Mouse (Mus musculus): ENCODE results near the gene Ldah. TPM values are rescaled to one million over a fixed set of nuclear protein-coding genes. Genes with fewer than 3 reads are reported as not detected.
A peak's percentile ranks its signal among the peaks of the same experiment; 100 is the strongest.

Ldah gene
- total RNA-seq, 2 experiments from 2014 or later = 26.3 to 27.0 TPM

DNA sequence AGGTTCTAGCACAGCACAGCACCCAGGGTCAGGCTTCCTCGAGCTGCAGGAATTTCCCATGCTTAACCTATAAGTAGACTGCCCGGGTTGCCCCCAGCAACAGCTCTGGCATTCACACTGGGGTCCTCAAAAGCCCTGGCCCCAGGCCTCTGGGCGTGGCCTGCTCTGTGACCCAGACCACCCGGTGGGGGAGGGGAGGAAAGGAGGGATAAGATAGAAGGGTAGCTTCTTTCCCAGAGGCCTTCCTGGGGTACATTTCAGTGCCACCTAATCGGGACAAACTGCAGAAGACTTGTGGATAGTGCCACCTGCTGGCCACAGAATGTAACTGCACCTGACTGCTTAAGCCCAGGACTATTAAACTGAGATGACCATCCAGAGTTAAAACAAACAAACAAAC lies 98.5 kb downstream of the Ldah start:
- no peak for DNase-seq (ENCODE audit: low spot score)
- intact Hi-C loops (cut with DNase I) = loop anchor here (1.0 kb wide), 2 partner anchors 247 to 315 kb away; no protein-coding TSS in a partner anchor

DNA sequence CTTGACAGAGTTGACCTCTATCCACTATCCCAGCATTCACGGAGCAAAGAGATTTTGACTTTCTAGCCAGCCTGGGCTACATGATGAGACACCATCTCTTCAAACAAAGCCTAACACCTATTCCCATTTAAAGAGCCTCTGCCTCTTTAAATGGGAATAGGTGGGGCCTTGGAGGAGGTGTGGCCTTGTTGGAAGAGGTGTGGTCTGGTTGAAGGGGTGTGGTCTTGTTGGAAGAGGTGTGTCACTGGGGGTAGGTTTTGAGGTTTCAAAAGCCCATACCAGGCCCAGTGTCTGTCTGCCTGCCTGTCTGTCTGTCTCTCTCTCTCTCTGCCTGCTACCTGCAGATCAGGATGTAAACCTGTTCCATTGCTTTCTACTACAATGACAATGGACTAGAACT lies 99.0 kb downstream of the Ldah start:
- DNase-seq (ENCODE audit: low spot score) = no peak
- intact Hi-C loops (cut with DNase I) = loop anchor here (1.0 kb wide), 2 partner anchors 248 to 316 kb away; no protein-coding TSS in a partner anchor

DNA sequence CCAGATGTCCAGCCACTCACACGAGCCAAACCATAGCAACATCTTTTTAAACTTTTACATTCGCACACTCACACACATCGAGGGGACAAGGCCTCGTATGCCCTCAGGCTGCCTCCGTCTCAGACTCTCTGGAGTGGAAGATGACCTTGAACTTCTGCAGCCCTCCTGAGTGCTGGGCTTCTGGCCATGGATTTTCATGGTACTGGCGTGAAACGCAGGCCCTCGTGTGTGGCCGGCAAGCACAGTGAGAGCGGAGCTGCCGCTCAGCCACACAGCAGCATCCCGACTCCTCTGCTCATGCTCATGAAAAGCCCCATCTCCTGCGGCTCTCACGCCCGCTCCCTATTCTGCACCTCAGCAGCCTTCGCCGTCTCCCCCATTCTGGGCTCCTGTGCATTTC lies 103.1 kb downstream of the Ldah start:
- intact Hi-C loops (cut with DNase I) = loop anchor here (10.0 kb wide), 1 partner anchor 574 kb away; no protein-coding TSS in a partner anchor
- no peak for DNase-seq (ENCODE audit: low spot score)

DNA sequence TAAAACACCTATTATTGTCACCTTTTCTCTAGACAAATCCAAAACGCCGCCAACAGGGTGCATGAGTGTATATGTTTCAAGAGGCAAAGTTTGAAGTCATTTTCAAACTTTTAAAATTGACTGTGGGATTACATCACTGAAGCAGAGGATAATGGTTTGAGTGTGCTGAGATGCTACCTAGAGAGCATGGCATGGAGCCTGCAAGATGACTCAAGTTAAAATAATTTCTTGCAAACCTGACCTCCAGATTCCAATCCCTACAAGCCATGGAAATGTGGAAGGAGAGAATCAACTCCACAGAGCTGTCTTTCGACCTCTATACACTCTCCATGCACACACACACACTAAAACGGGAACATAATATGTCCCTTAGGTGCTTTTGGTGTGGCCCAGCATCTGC lies 104.4 kb downstream of the Ldah start:
- intact Hi-C loops (cut with DNase I) = loop anchor here (10.0 kb wide), 1 partner anchor 573 kb away; no protein-coding TSS in a partner anchor
- no peak for DNase-seq (ENCODE audit: low spot score)

DNA sequence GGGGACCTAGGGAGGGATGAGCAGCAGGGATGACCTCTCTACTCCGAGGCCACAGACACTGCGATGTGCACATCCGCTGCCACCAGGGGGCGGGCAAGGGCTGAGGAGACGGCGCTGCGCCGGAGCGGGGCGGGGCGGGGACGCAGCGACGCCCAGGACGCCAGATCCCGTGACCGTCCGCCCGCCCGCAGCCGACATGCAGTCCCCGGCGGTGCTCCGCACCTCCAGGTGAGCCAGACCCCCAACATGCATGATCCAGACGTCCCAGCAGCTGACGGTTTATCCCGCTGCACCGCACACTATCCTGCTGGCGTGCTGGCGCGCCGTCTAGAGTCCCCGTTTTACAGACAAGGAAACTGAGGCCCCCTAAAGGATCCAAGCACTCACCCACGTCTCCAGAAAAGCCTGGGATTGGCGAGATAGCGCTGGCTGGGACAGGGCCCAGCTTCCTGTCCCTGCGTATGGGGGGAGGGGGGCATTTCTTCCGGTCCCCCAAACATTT lies 105.4 kb downstream of the Ldah start, which contains the start of gene Hs1bp3:
Gene Hs1bp3 (plus strand): TSS at position 163 of the 502 bp plus-strand sequence.
- intact Hi-C loops (cut with DNase I) = loop anchor here (10.0 kb wide), 1 partner anchor 571 kb away; no protein-coding TSS in a partner anchor
- peak; percentile 65 for DNase-seq (ENCODE audit: low spot score)

DNA sequence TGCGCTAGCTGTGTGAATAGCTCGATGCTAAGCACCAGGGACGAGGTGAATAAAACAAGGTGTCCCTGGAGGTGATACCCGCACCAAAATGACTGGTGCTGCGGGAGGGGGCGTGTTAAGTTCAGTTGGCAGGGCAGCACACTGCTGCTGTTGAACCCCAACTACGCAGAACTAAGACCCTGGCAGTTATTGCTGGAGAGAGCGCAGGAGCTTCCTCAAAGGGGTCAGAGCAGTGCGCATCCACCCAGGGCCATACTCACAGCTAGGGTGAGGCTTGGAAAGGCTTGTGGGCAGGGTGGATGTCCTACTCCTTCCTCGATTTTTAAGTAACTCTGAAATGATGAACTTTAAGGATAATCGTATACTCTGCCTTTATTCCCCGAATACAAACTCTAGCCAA lies 105.9 kb downstream of the Ldah start:
- intact Hi-C loops (cut with DNase I) = loop anchor here (10.0 kb wide), 1 partner anchor 571 kb away; no protein-coding TSS in a partner anchor
- no peak for DNase-seq (ENCODE audit: low spot score)

DNA sequence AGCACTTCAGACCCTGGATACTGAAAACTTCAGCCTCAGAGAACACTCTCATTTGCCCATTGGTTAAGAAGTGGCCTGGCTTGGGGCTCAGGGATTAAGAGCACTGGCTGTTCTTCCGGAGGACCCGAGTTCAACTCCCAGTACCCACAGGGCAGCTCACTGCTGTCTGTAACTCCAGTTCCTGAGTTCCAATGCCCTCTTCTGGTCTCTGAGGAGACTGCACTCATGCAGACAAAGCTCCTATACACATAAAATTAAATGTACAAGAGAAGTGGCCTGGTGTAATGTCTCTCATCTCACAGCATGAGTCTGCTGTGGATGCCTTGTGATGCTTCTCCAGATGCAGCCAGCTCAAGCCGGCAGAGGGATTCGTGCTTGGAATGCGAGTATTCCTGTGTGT lies 108.6 kb downstream of the Ldah start:
- no peak for DNase-seq (ENCODE audit: low spot score)
- intact Hi-C loops (cut with DNase I) = loop anchor here (10.0 kb wide), 1 partner anchor 568 kb away; no protein-coding TSS in a partner anchor

DNA sequence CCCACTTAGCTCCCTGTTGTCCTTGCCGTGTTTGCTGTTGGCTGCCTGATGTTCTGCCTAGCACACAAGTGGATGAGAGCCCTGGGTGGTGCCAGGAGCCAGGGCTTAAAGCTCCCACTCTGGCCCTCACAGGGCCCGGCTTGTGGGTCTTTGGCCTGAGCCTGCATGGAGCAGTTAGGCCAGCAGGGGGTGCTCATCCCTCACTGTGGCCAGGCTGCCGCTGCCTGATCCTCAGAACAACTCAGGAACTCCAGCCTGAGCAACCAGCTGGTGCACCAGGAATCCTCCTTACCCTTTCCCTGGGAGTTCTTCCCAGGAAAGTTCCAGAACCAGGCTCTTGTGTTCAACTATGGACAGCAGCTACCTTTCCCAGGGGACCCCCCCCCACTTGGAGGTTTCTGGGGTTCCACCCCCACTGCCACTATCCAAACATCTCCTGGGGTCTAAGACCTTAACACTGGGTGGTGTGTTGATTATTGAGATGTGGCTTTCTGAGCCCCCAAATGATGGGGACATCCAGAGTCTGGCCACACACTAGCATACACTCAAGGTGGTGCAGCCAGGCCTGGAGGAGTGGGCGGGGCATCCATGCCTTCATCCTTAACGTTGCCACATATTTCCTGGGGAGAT lies 112.3 kb downstream of the Ldah start:
- peak; percentile 61 for DNase-seq (ENCODE audit: low spot score)

DNA sequence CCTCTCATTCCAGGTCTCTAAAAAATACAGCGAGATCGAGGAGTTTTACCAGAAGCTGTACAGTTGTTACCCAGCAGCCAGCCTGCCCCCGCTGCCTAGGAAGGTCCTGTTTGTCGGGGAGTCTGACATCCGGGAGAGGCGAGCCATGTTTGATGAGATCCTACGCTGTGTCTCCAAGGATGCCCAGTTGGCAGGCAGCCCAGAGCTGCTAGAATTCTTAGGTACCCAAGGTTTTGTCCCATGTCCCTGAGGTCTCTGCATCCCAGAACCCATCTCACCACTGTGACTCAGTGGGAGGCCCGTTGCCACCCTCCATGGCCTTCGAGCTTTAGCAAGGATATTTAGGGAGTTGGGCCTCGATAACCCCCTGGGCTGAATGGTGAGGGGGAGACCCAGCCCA lies 113.6 kb downstream of the Ldah start:
- intact Hi-C loops (cut with DNase I) = loop anchor here (2.0 to 10.0 kb wide), 2 partner anchors 225 to 313 kb away; no protein-coding TSS in a partner anchor
- no peak for DNase-seq (ENCODE audit: low spot score)

More for the DNA sequence above, 112.3 kb downstream of the Ldah start:
- intact Hi-C loops (cut with DNase I) = loop anchor here (2.0 to 10.0 kb wide), 2 partner anchors 227 to 315 kb away; no protein-coding TSS in a partner anchor

DNA sequence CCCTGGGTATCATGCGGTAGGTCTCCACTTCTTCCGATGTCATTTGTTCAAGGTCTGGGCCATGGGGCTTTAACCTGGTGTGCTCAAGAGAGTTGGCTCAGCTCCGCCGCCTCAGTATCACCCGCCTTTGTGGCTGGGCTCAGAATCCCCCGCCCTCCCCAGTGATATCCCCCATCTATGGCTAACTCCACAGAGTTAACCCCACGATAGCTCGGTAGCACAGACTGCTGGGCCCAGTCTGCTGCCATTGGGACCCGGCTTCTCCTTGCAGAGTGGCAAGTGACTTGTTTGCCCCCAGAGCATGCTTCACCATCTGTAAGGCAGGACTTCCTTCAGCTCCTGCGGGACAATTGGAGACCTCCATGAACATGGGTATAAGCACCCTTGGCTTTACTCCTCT lies 116.2 kb downstream of the Ldah start:
- DNase-seq (ENCODE audit: low spot score) = no peak
- intact Hi-C loops (cut with DNase I) = loop anchor here (10.0 kb wide), 1 partner anchor 311 kb away; no protein-coding TSS in a partner anchor

DNA sequence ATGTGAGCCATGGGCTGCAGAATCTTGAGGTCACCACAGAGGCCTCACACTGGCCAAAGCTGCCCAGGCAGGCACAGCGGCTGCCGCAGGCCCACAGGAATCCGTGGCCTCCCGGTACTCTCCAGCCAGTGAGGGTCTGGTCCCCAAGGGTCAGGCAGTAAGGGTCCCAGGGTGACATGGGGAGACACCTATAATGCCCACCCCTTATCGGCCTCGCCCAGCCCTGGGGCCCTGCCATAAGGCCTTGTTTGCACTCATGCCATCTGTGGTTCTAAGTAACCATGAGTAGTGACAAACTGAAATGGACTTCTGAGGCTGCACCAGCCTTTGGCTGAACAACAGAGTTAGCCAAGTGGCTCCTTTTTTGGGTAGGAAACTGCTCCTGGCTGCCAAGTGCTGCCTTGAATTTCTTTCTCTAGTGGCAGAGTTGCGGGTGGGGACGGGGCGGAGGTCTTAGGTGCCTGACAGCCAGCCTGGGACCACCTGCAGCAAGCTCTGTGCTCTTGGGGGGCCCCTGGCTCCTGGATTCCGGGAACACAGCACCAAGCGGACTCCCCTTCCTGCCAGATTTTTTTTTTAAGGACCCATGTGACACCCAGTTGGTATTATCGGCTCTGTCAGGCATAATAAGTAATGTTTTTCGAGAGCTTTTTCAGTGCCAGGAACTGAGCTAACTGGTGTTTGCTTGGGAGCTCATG lies 117.5 kb downstream of the Ldah start:
- no peak for DNase-seq (ENCODE audit: low spot score)
- intact Hi-C loops (cut with DNase I) = loop anchor here (5.0 to 10.0 kb wide), 2 partner anchors 62 to 309 kb away; no protein-coding TSS in a partner anchor

DNA sequence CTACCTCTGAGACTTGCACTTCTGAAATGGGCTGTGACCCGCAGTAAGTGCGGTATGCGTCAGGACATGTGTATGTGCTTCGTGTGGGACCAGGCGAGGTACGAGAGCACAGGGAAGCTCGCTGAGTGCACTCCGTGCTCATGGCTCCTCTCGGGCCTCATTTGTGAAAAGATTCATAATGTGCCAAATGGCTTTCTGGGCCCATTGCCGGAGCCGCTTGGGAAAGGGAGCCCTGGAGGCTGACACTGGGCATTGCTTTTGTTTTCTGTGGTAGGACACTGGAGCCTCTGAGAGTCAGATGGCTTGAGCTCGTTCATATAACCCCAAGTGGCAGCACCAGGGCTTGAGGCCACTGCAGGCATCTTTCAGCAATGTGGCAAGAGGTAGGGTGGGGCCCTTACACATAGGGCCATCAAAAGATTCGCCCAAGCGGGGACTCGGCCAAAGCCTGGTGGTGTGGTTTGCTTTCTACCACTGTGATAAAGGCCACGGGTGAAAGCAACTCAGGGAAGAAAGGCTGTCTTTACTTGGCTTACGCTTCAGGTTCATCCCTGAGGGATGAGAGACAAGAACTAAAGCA lies 118.1 kb downstream of the Ldah start:
- DNase-seq (ENCODE audit: low spot score) = no peak
- intact Hi-C loops (cut with DNase I) = loop anchor here (1.0 to 10.0 kb wide), 4 partner anchors 61 to 309 kb away; no protein-coding TSS in a partner anchor

DNA sequence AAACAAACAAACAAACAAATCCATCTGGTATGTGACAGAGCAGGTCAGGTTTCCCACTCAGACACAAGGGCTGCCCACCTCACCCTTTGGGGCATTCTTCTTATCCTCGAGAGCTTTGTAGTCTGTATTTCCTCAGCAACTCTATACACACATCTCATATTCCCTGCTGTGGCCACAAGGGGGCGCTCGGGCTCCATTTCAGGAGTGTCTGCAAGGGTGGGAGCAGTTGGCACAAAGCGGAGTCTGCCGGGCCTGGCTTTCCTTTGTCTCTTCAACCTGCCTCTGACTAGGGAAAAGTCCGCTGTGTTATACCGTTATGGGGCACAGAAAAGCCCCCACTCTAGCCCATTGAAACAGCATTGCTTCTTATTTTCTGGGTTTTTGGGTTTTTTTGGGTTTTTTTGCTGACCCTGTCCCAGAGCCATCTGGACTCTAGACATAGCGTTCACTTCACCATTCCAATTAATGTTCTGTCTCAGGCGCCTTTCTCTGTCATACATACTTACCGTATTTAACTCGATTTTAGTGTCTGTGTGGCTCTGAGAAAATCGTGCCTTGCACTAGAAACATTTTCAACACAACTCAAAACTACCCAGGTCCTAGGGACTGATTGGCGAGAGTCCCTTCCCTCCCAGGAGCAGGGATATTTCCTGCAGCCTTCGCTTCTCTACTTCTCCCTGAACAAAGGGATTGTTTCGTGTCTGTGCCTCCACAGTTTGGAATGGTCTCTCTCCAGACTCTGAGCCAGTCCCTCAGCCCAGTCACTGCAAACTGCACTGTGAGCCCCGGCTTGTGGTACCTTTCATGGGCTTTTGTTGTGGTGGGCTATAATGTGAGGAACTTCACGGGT lies 119.1 kb downstream of the Ldah start:
- peak; percentile 84 for DNase-seq (ENCODE audit: low spot score)
- intact Hi-C loops (cut with DNase I) = loop anchor here (1.0 to 10.0 kb wide), 4 partner anchors 60 to 308 kb away; no protein-coding TSS in a partner anchor

DNA sequence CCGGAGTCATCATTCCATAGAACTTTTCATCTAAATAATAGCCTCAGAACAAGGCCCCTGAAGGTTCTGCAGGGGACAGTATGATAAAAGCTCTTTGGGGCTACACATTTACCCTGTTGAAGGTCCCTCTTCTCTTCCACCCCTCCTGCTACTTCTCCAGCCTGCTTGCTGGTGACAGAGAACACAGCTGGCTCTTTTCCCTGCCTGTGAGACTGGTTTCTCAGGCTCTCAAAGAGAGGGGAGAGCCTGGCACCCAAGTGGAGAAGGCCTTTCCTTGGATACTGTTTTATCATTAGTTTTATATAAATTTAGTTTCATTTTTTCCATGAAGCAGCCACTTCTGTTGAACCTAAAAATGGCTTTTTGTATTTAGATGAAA lies 119.8 kb downstream of the Ldah start:
- intact Hi-C loops (cut with DNase I) = loop anchor here (2.0 to 10.0 kb wide), 3 partner anchors 60 to 307 kb away; no protein-coding TSS in a partner anchor
- no peak for DNase-seq (ENCODE audit: low spot score)

DNA sequence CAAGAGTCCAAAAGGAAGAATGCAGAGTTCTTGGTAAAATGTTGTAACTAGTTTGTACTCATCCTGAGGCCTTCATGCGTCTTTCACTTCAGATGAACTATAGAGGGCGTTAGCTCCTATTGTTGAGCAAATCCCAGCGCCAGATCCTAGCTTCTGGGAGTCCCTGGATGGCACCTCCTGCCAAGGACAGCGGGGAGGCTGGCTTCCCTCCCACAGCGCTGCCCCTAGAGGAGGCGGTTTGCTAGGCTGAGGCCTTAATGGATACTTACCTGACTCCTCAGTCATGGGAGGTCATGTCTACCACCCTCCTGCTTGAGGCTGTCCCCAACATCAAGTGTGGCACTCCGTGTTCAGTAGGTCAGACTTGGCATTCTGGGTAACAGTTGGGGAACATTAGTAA lies 121.3 kb downstream of the Ldah start:
- DNase-seq (ENCODE audit: low spot score) = no peak
- intact Hi-C loops (cut with DNase I) = loop anchor here (5.0 to 10.0 kb wide), 2 partner anchors 58 to 306 kb away; no protein-coding TSS in a partner anchor

DNA sequence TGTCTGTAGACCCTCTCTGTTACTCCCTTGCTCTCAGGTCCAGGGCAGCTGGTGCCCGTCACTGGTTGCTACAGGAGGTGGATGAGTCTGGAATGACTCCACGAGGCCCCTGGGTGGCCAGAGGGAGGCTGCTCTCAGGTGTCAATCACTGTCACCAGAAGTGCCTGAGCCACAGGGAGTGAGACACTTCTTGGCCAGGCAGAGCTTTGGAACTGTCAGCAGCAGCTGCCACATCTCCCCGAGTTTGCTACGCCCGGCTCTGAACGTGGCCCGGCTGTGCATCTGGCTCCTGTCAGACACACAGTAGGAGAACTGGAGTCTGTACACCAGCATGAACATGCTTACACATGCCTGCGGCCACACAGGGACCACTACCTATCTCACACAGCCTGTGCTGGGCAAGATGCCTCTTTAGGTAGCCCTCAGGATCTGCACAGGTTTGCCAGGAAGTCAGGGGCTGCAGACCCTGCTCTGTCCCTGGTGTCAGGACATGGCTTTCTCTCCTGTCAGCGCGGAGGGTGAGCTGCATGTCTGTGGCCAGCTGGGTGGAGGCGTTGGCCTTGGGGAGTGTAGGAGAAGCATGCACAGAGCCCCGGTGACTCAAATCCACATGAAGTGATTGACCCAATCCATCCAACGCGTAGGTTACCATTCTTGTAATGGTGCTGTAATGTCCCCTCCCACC lies 123.7 kb downstream of the Ldah start:
- peak; percentile 58 for DNase-seq (ENCODE audit: low spot score)
- intact Hi-C loops (cut with DNase I) = loop anchor here (5.0 kb wide), 1 partner anchor 41 kb away; no protein-coding TSS in a partner anchor

DNA sequence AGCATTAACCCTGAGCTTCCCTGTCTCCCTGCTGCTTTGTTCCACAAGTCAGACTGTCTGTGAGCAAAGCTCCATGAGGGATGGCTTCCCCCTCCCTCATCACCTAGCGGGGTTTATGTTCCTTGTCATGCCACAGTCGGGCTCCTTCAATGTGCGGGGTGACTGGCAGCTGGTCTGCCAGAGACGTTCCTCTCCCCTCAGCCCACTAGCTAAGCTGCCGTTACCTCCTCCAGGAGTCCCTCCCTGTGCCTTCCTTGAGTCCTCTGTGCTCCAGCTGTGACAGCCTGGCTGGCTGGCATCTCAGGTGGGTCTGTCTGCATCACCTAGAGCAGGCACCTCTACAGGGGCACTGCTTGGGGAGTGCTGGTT lies 124.3 kb downstream of the Ldah start:
- DNase-seq (ENCODE audit: low spot score) = no peak
- intact Hi-C loops (cut with DNase I) = loop anchor here (5.0 kb wide), 1 partner anchor 40 kb away; no protein-coding TSS in a partner anchor

DNA sequence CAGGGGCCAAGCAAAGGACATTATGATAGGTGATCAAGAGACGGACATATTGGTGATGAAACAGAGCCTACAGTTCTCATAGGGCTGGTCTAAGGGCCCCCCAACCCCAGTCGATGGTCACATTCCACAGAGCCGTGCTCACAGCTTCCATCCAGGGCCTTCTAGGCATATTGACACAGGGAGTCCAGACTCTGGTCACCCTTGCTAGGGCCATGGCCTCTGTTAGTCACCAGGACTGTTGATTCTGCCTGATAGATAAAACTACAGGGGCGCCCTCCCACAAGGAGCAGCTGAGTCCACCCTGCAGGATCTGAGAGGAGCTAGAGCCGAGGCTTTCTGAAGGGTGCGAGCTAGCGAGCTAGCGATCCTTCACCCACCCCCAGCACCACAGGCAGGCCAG lies 125.7 kb downstream of the Ldah start:
- DNase-seq (ENCODE audit: low spot score) = no peak
- intact Hi-C loops (cut with DNase I) = loop anchor here (5.0 kb wide), 1 partner anchor 39 kb away; no protein-coding TSS in a partner anchor
